Mouse (Mus musculus) small intestine, adult 2 months (tissue): Measurements from ENCODE around the gene Cutal.

Source experiments
- CTCF ChIP-seq: fragments of 200-500 bp; IDR thresholded peaks from 2 replicates; pipeline ENCODE4 v1.5.1; 2012; ENCODE audit warnings: low read depth, mild to moderate bottlenecking, control low read depth, inconsistent platforms, low read length, moderate library complexity, mixed read lengths; ENCODE audit not compliant: insufficient replicate concordance, insufficient read length; ENCODE audit errors: extremely low read depth
- POLR2A ChIP-seq: fragments of 200-500 bp; IDR thresholded peaks from 2 replicates; pipeline ENCODE4 v1.6.1; 2012; ENCODE audit warnings: low read depth, mild to moderate bottlenecking, control low read depth, inconsistent platforms, low read length, moderate library complexity

GRCm38 (mm10) chr2:34906861-34907604 lies 32.8 kb downstream of the Cutal start:
- TF ChIP-seq POLR2A, result no peak
- no peak for TF ChIP-seq CTCF
